Mouse (Mus musculus) forebrain, embryonic 13.5 days (tissue): ENCODE data around the gene Odf3l2. TPM values are rescaled to one million over a fixed set of nuclear protein-coding genes. Genes with fewer than 3 reads are reported as not detected.
A peak's percentile ranks its signal among the peaks of the same experiment; 100 is the strongest.

Experiments
- ATAC-seq: fragments of 200-750 bp; cut with Nextera tagmentation; 2 replicates; pipeline ENCODE4 v1.8.0; 2017
- H3K27ac ChIP-seq: fragments of 300-500 bp; sonication (generic); 2 replicates; pipeline ENCODE4 v1.5.1; 2015; ENCODE audit warnings: inconsistent platforms, mild to moderate bottlenecking, moderate library complexity
- H3K27me3 ChIP-seq: fragments of 300-500 bp; sonication (generic); 2 replicates; pipeline ENCODE4 v1.6.1; 2015; ENCODE audit warnings: mild to moderate bottlenecking, inconsistent platforms
- H3K36me3 ChIP-seq: fragments of 300-500 bp; sonication (generic); 2 replicates; pipeline ENCODE4 v1.6.1; 2015; ENCODE audit warnings: mild to moderate bottlenecking, inconsistent platforms; ENCODE audit not compliant: poor library complexity, severe bottlenecking
- H3K4me1 ChIP-seq: fragments of 300-500 bp; sonication (generic); 2 replicates; pipeline ENCODE4 v1.6.1; 2015; ENCODE audit warnings: inconsistent platforms
- H3K4me2 ChIP-seq: fragments of 300-500 bp; sonication (generic); 2 replicates; pipeline ENCODE4 v1.6.1; 2015; ENCODE audit warnings: inconsistent platforms, mild to moderate bottlenecking, moderate library complexity
- H3K4me3 ChIP-seq: fragments of 300-500 bp; sonication (generic); 2 replicates; pipeline ENCODE4 v1.5.1; 2015; ENCODE audit warnings: mild to moderate bottlenecking, inconsistent platforms
- H3K9ac ChIP-seq: fragments of 300-500 bp; sonication (generic); 2 replicates; pipeline ENCODE4 v1.6.1; 2015; ENCODE audit warnings: mild to moderate bottlenecking, inconsistent platforms
- H3K9me3 ChIP-seq: fragments of 300-500 bp; sonication (generic); replicated peaks from 2 replicates; pipeline ENCODE4 v1.6.1; 2016; ENCODE audit warnings: inconsistent platforms
- WGBS: fragments of 180-500 bp; shearing (Covaris S2); methylation state at CpG from one replicate; pipeline ENCODE4 v1.1.7; 2015; 5-methylcytosine and 5-hydroxymethylcytosine counted together
- polyA plus RNA-seq: library from polyadenylated mRNA; unstranded; fragments of >200 nt; fragmentation: Nextera tagmentation; extraction: Ambion mirVana; gene quantifications from 2 replicates; pipeline ENCODE4 v1.2.1, GENCODE M21; 2015

The Odf3l2 gene
- 0.13 TPM in 1 of 2 replicates, not detected in the other for polyA plus RNA-seq

DNA sequence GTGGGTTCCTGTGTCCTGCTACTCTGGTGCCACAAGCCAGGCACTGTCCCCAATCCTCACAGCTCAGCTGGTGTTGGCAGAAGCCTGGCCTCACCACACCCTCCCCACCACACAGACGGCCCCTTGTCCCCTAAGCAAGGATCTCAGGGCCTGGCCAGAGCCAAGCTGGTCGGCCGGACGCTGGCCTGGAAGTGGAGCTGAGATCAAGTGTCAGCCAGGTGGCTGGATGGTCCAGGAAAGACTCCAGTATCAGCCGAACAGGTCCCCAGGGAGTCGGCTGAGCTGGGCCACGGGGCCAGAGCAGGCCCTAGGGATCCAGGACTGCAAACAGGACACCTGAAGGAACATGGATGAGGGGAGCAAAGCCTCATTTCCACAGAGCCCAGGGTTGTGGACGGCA, at the start of gene Odf3l2:
Gene Odf3l2, minus strand, starts transcription at position 28 of the 400 bp plus-strand sequence.
- Histone ChIP-seq H3K9ac (no peak within 1 kb of the TSS), H3K9me3 (no peaks in the 10 kb centered on the region), H3K4me3 (no peak within 1 kb of the TSS), H3K36me3 (no peaks in the 10 kb centered on the region), H3K27ac (no peak within 1 kb of the TSS), H3K4me1 (no peaks in the 10 kb centered on the region), H3K4me2 (no peak within 1 kb of the TSS), H3K27me3 (no peaks in the 10 kb centered on the region)
- WGBS = 78% methylated on average over 8 of the region's 8 CpGs
- ATAC-seq = no peak

DNA sequence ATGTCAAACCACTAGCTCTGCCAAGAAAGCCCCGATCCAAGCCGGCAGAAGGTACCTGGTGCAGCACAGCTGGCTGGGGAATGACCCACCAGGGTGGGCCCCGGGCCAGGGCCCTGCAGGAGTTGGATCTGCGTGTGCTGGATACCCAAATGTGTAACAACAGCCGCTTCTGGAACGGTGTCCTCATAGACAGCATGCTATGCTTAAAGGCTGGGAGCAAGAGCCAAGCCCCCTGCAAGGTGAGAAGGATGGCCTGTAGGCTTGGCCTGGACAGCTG, 48.8 kb upstream of the Odf3l2 start:
- Histone ChIP-seq H3K9me3 (peaks cover 6% of the 10 kb centered on the region; the same call in 1 of the 2 replicates), H3K4me1 (peaks cover 8% of the 10 kb centered on the region; the same call in 1 of the 2 replicates), H3K4me2 (no peak overlapping the region), H3K27me3 (no peaks in the 10 kb centered on the region), H3K36me3 (peaks cover 5% of the 10 kb centered on the region), H3K4me3 (no peak overlapping the region), H3K9ac (no peak overlapping the region), H3K27ac (no peak overlapping the region)
- WGBS = 89% methylated on average over 6 of the region's 6 CpGs
- no peak for ATAC-seq

- H3K4me3 ChIP-seq = no peak overlapping the region
- WGBS = 75% methylated on average over 12 of the region's 12 CpGs
- H3K27ac ChIP-seq = no peak overlapping the region
- no peak for ATAC-seq
- H3K27me3 ChIP-seq = no peaks in the 10 kb centered on the region
- peaks cover 8% of the 10 kb centered on the region; the same call in 1 of the 2 replicates for H3K4me1 ChIP-seq
- peaks cover 10% of the 10 kb centered on the region for H3K36me3 ChIP-seq
- no peak overlapping the region for H3K4me2 ChIP-seq
- peaks cover 6% of the 10 kb centered on the region; the same call in 1 of the 2 replicates for H3K9me3 ChIP-seq
- H3K9ac ChIP-seq = no peak overlapping the region
Measured at GRCm38 (mm10) chr10:79693580-79694378, 48.2 kb upstream of the Odf3l2 start.

DNA sequence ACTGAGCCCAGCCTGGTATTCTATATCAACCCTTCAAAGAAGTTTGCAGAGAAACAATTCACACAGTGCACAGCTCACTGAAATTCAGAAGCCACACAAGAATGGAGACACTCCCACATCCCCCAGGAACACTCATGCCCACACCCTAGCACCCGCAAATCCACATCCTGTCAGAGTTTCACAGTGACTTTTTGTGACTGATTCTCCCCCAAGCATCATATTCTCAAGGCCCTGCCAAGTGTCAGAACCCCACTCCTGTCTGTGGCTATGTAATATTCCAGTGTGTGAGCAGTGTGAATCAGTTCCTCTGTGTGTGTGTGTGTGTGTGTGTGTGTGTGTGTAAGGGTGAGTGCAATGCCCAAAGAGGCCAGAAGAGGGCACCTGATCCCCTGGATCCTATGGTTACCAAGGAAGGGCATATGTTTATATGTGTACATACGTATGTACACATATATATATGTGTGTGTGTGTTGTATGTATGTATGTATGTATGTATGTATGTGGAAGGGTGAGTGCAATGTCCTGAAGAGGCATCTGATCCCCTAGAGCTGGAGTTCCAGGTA, 46.5 kb upstream of the Odf3l2 start:
- 94% methylated on average over 2 of the region's 2 CpGs for WGBS
- H3K4me2 ChIP-seq = no peak overlapping the region
- no peak for ATAC-seq
- H3K27ac ChIP-seq = no peak overlapping the region
- peaks cover 27% of the 10 kb centered on the region for H3K36me3 ChIP-seq
- H3K27me3 ChIP-seq = no peaks in the 10 kb centered on the region
- H3K9ac ChIP-seq = no peak overlapping the region
- peaks cover 8% of the 10 kb centered on the region; the same call in 1 of the 2 replicates for H3K4me1 ChIP-seq
- peaks cover 6% of the 10 kb centered on the region; the same call in 1 of the 2 replicates for H3K9me3 ChIP-seq
- no peak overlapping the region for H3K4me3 ChIP-seq

- 97% methylated on average over 3 of the region's 3 CpGs for WGBS
- Histone ChIP-seq H3K27me3 (no peaks in the 10 kb centered on the region), H3K9ac (no peak overlapping the region), H3K4me1 (peaks cover 2% of the 10 kb centered on the region), H3K4me2 (no peak overlapping the region), H3K36me3 (peaks cover 56% of the 10 kb centered on the region), H3K9me3 (peaks cover 6% of the 10 kb centered on the region; the same call in 1 of the 2 replicates), H3K4me3 (no peak overlapping the region), H3K27ac (no peak overlapping the region)
- ATAC-seq = no peak
Measured at GRCm38 (mm10) chr10:79689178-79689577, 43.6 kb upstream of the Odf3l2 start.

GRCm38 (mm10) chr10:79688720-79689119, 43.2 kb upstream of the Odf3l2 start, which contains the start of gene Gzmm:
Gene Gzmm (plus strand): TSS chr10:79689020.
- WGBS = 85% methylated on average over 4 of the region's 4 CpGs
- no peak within 1 kb of the TSS for H3K4me3 ChIP-seq
- H3K9me3 ChIP-seq = peaks cover 6% of the 10 kb centered on the region; the same call in 1 of the 2 replicates
- no peak for ATAC-seq
- no peaks in the 10 kb centered on the region for H3K27me3 ChIP-seq
- H3K9ac ChIP-seq = no peak within 1 kb of the TSS
- peaks cover 7% of the 10 kb centered on the region for H3K4me1 ChIP-seq
- H3K36me3 ChIP-seq = peaks cover 58% of the 10 kb centered on the region
- no peak within 1 kb of the TSS; the same call in 1 of the 2 replicates for H3K27ac ChIP-seq
- no peak within 1 kb of the TSS for H3K4me2 ChIP-seq

DNA sequence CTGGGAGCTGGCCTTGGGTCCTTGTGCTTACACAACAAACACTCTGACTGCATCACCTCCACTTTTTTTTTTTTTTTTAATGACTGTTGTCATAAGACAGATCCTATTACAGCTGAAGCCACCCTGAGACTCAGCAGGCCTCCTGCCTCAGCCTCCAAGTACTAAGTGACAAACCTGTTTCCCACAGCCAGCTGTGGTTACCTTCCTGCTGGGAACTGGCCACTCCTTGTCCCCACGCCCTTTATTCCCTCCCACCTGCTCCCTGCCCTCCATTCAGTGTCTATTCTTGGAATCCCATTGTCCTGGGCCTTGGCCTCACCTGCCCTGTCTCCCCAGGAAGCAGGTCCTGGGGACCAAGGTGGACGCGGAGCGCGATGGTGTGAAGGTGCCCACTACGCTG, 42.0 kb upstream of the Odf3l2 start:
- Histone ChIP-seq H3K4me3 (no peak overlapping the region), H3K9me3 (peaks cover 5% of the 10 kb centered on the region; the same call in 1 of the 2 replicates), H3K27ac (no peak overlapping the region), H3K4me1 (peaks cover 19% of the 10 kb centered on the region), H3K4me2 (no peak overlapping the region), H3K9ac (no peak overlapping the region), H3K36me3 (peaks cover 58% of the 10 kb centered on the region), H3K27me3 (no peaks in the 10 kb centered on the region)
- WGBS = 97% methylated on average over 6 of the region's 6 CpGs
- no peak for ATAC-seq

- 100% methylated on average over 1 of the region's 1 CpGs for WGBS
- no peak for ATAC-seq
- Histone ChIP-seq H3K27ac (no peak overlapping the region), H3K9me3 (no peaks in the 10 kb centered on the region), H3K4me3 (no peak overlapping the region), H3K36me3 (peaks cover 58% of the 10 kb centered on the region), H3K9ac (no peak overlapping the region), H3K4me2 (no peak overlapping the region), H3K27me3 (no peaks in the 10 kb centered on the region), H3K4me1 (peaks cover 19% of the 10 kb centered on the region)
Measured at GRCm38 (mm10) chr10:79686691-79687090, 41.2 kb upstream of the Odf3l2 start.

DNA sequence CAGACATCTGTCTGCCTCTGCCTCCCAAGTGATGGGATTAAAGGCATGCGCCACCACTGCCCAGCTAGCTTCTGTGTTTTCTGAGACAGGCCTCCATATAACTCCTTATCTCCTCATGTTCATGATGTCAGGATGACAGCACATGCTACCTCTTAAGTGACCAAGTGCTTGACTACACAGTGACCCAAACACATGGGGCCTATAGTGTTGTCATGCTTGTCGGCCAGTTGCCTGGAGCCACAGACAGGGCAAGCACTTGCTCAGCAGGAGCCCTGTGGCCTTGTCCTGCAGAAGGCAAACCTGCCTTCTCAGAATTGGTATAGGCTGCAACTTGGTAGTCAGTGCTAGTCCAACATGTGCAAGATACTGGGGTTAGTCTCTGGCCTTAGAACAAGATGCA, 40.7 kb upstream of the Odf3l2 start:
- H3K4me1 ChIP-seq = peaks cover 20% of the 10 kb centered on the region
- 91% methylated on average over 2 of the region's 2 CpGs for WGBS
- no peaks in the 10 kb centered on the region for H3K9me3 ChIP-seq
- no peak overlapping the region for H3K27ac ChIP-seq
- peaks cover 58% of the 10 kb centered on the region for H3K36me3 ChIP-seq
- ATAC-seq = no peak
- H3K4me2 ChIP-seq = no peak overlapping the region
- no peaks in the 10 kb centered on the region for H3K27me3 ChIP-seq
- H3K9ac ChIP-seq = no peak overlapping the region
- no peak overlapping the region for H3K4me3 ChIP-seq

DNA sequence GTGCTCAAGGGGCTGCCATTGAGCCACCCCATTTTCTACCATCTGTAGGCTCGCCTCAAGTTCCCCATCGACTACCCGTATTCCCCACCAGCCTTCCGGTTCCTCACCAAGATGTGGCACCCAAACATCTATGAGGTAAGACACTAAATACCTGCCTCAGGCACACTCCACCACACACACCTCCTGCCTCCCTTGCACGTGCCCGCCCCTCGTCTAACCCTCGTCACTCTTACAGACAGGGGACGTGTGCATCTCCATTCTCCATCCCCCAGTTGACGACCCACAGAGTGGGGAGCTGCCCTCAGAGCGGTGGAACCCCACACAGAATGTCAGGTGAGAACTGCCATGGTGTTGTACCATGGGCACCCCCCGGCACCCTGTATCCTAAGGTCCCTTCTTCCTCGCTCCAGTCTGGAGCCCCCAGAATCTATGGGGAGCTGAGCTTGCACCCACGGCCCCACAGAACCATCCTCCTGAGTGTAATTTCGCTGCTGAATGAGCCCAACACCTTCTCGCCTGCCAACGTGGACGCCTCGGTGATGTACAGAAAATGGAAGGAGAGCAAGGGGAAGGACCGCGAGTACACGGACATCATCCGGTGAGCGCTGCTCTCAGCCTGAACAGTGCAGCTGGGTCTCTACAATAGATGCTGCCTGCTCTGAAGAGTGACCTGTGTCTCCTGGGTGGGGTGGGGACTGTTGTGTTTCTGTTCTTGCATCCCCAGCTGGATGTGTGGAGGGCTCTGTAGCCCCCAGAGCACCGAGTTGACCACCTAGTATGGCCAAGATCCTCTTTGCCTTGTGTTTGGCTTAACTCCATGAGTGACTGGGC, 39.4 kb upstream of the Odf3l2 start:
- Histone ChIP-seq H3K9me3 (no peaks in the 10 kb centered on the region), H3K27ac (no peak overlapping the region), H3K27me3 (no peaks in the 10 kb centered on the region), H3K36me3 (peaks cover 58% of the 10 kb centered on the region), H3K9ac (no peak overlapping the region), H3K4me3 (no peak overlapping the region), H3K4me2 (no peak overlapping the region), H3K4me1 (peaks cover 26% of the 10 kb centered on the region)
- WGBS = 96% methylated on average over 25 of the region's 25 CpGs
- no peak for ATAC-seq

DNA sequence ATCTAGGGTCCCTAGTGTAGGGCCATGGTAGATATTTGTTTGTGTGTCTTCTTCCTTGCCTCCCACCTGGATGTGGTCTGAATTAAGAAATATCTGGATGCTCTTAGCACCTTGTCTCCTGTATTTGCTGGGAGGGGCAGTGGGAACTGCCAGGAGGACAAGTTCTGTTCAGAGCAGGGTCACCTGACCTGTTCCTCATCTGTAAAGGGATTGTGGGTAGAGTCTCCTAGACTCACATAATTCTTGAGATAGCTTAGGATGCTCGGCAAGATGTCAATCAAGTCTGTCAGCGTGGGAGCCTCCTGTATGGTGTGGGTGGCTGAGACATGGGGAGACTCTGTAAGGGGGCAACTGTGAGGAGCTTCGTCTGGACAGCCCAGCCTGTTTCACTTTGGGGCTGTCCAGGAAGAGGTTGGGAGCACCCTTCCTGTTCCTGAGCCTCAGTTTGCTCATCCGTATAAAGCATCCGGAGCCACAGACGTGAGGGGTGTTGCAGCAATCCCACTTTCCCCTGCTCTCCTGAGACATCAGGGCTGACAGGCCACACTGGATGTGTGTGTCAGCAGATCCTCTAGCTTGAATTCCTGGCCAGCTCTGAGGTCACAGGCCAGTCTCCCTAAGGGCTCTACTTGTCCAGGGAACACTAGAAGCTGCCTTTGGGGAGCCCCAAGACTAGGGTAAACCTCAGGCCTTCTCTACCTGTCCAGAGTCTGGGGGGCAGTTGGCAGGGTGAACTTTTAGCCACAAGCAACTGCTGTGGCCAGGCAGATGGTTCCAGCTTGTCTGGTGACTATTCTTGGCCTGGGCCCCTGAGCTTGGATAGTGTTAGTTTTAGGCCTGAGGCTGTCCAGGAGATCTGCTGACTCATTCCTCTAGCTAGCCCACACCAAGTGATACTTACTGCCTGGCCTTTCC, 38.4 kb upstream of the Odf3l2 start:
- peaks cover 50% of the 10 kb centered on the region for H3K36me3 ChIP-seq
- no peaks in the 10 kb centered on the region for H3K9me3 ChIP-seq
- no peak overlapping the region for H3K27ac ChIP-seq
- peaks cover 26% of the 10 kb centered on the region for H3K4me1 ChIP-seq
- H3K27me3 ChIP-seq = no peaks in the 10 kb centered on the region
- H3K9ac ChIP-seq = peak overlapping the region; percentile 88
- ATAC-seq = no peak
- H3K4me3 ChIP-seq = peak overlapping the region; percentile 92
- H3K4me2 ChIP-seq = peak overlapping the region; percentile 93
- 92% methylated on average over 6 of the region's 6 CpGs for whole genome bisulfite sequencing
